Mouse (Mus musculus) c-Kit-positive CD71-negative TER-119-negative erythroid progenitor cells, embryonic 14.5 days (primary cell): Measurements from ENCODE around the gene Hspa1l.

Experiments used
- DNase-seq: peaks from one replicate; pipeline ENCODE4 v3.0.0-alpha.2; 2013; ENCODE audit warnings: low read depth

Gene Hspa1l

DNA sequence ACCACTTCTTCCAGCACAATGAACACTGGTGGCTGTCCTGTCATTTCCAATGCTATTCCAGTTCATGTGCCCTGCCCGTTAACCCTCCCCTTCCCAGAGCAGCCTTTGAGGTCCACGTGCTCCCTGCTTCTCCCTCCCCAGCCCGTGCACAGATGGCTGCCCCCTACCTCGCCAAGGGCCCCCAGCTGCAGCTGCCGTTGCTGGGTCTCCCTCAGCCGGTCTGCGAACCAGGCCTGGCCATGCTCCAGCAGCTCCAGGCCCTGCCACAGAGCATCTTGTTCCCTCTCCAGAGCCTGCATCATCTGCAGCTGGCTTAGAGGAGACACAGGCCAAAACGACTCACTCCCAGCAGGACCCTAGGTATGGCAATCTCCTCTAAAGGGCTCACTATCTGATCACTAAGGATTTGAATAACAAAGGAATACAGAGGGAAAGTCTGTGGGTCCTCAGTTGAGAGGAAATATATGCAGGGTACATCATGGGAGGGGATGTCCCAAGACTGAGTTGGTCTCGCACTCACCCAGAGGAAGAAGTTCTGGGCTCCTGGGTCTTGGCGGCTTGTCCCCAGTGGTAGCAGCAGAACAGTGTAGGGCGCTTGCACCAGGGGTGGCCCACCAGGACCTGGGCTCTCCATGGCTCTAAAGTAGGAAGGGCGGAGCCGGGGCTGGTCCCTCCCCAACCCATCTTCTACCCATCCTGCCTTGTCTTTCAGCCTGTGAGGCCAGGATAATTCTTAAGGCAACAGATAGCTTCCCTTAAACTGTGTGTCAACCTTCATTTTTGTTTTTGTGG lies 55.0 kb downstream of the Hspa1l start, which contains the start of gene Sapcd1:
Gene Sapcd1, minus strand, starts transcription at position 740 of the 792 bp plus-strand sequence.
- DNase-seq, result no peak

- no peak for DNase-seq
Measured at GRCm38 (mm10) chr17:35028315-35028714, 55.8 kb downstream of the Hspa1l start.
